Mouse (Mus musculus) lung, postnatal 0 days (tissue): ENCODE data around the gene Pkn3. TPM values are rescaled to one million over a fixed set of nuclear protein-coding genes. Genes with fewer than 3 reads are reported as not detected.
"Not testable (repeated sequence)": the region's sequence is repeated elsewhere in the genome, so short reads cannot be mapped to it uniquely, and the experiment has no call there.

Experiments used
- ATAC-seq: fragments of 200-750 bp; cut with Nextera tagmentation; 2 replicates; pipeline ENCODE4 v1.8.0; 2017; ENCODE audit warnings: moderate library complexity
- DNase-seq: peaks from one replicate; pipeline ENCODE4 v3.0.0-alpha.2; 2016; ENCODE audit warnings: low spot score
- H3K27ac ChIP-seq: fragments of 300-500 bp; sonication (generic); 2 replicates; pipeline ENCODE4 v1.5.1; 2014; ENCODE audit warnings: antibody characterized with exemption, mild to moderate bottlenecking, low read length, mixed read lengths
- H3K27me3 ChIP-seq: fragments of 300-500 bp; sonication (generic); replicated peaks from 2 replicates; pipeline ENCODE4 v1.6.1; 2014; ENCODE audit warnings: low read length, mixed read lengths; ENCODE audit not compliant: insufficient read depth
- H3K36me3 ChIP-seq: fragments of 300-500 bp; sonication (generic); 2 replicates; pipeline ENCODE4 v1.6.1; 2014; ENCODE audit warnings: low read length, mixed read lengths; ENCODE audit not compliant: insufficient read depth
- H3K4me1 ChIP-seq: fragments of 300-500 bp; sonication (generic); 2 replicates; pipeline ENCODE4 v1.6.1; 2014; ENCODE audit warnings: antibody characterized with exemption, low read depth, low read length, mixed read lengths; ENCODE audit not compliant: insufficient read depth
- H3K4me2 ChIP-seq: fragments of 300-500 bp; sonication (generic); replicated peaks from 2 replicates; pipeline ENCODE4 v1.6.1; 2014; ENCODE audit warnings: low read depth, mild to moderate bottlenecking, low read length, moderate library complexity, mixed read lengths
- H3K4me3 ChIP-seq: fragments of 300-500 bp; sonication (generic); 2 replicates; pipeline ENCODE4 v1.5.1; 2014; ENCODE audit warnings: low read depth, low read length
- H3K9ac ChIP-seq: fragments of 300-500 bp; sonication (generic); replicated peaks from 2 replicates; pipeline ENCODE4 v1.6.1; 2014; ENCODE audit warnings: low read depth, mild to moderate bottlenecking
- H3K9me3 ChIP-seq: fragments of 300-500 bp; sonication (generic); 2 replicates; pipeline ENCODE4 v1.6.1; 2016; ENCODE audit warnings: low read length, mixed read lengths
- CTCF ChIP-seq: IDR thresholded peaks from 2 replicates; pipeline ENCODE4 v1.5.1; 2016; ENCODE audit warnings: antibody characterized with exemption, mild to moderate bottlenecking
- EP300 ChIP-seq: IDR thresholded peaks from 2 replicates; pipeline ENCODE4 v1.6.1; 2016; ENCODE audit warnings: antibody characterized with exemption, mild to moderate bottlenecking, control low read depth
- WGBS: fragments of 180-500 bp; shearing (Covaris S2); extraction: QIAGEN DNeasy Blood & Tissue Kit; methylation state at CpG from one replicate; pipeline ENCODE4 v1.1.7; 2014; 5-methylcytosine and 5-hydroxymethylcytosine counted together
- polyA plus RNA-seq: library from polyadenylated mRNA; unstranded; fragments of >200 nt; fragmentation: Nextera tagmentation; extraction: Ambion mirVana; gene quantifications from 2 replicates; pipeline ENCODE4 v1.2.1, GENCODE M21; 2015

The Pkn3 gene
- polyA plus RNA-seq, 1 experiment from 2014 or later = 9.8 TPM

DNA sequence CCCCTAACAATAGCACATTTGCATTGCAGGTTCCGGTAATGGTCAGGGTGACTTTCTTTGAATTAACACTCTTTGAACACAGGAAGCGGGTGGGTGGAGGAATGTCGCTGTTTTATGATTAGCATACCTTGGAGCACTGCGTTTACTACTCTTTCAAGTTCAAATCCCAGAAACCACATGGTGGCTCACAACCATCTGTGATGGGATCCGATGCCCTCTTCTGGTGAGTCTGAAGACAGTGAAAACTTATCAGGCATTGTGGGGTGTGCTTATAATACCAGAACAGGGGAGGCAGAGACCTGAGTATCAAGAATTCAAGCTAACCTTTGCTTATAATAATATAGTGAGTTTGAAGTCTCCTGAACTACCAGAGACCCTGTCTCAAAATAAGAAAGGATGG lies 53.8 kb downstream of the Pkn3 start:
- TF ChIP-seq CTCF = peak; percentile 23; the same call in 1 of the 2 replicates
- H3K4me1 ChIP-seq = peaks cover 19% of the 10 kb centered on the region; the same call in 1 of the 2 replicates
- not testable (repeated sequence) for H3K9me3 ChIP-seq, H3K27ac ChIP-seq, H3K36me3 ChIP-seq, H3K9ac ChIP-seq, H3K27me3 ChIP-seq, DNase-seq, ATAC-seq, H3K4me3 ChIP-seq, H3K4me2 ChIP-seq
- 52% methylated on average over 5 of the region's 5 CpGs for WGBS

DNA sequence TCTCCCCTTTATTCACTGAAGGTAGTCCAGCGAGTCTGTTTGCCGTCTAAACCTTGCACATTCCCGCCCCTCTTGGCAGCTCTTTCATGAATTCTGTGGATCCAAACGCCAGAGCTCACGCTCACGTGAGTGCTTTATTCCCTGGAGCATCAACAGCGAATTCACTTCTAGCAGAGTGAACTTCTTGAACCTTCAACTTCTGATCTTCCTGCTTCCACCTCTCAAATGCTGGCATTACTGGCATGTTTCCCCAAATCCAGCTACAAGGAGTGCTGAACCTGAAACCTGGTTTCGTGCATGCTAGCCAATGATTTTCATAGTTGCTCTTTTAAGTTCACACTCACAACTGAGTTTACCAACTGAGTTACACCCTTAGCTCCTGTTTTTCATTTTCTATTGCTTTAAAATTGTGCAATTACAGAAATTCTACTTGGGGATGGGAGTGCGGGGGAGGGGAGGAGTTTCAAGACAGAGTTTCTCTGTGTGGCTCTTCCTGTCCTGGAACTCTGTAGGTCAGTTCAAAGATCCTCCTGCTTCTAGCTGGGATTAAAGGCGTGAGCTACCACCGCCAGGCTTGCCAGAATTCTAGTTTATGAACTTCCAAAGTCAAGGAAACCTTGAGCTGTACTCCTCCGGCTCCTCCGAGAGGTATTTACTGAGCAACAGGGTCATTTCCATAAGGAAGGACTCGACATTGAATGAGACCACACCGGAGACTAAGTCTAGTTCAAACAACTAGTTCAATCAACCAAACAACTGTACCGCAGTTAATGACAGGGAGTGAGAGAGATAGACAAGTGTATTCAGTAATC lies 55.5 kb downstream of the Pkn3 start:
- Histone ChIP-seq H3K9ac (0 out of 2 replicates have a peak overlapping the region, but pooled peaks have one; percentile 27), H3K4me2 (peak overlapping the region; percentile 90), H3K27ac (peak overlapping the region; percentile 84), H3K27me3 (no peaks in the 10 kb centered on the region), H3K36me3 (peaks cover 6% of the 10 kb centered on the region; the same call in 1 of the 2 replicates), H3K4me1 (peaks cover 19% of the 10 kb centered on the region; the same call in 1 of the 2 replicates), H3K9me3 (no peaks in the 10 kb centered on the region), H3K4me3 (peak overlapping the region; percentile 77)
- WGBS = 12% methylated on average over 16 of the region's 16 CpGs
- DNase-seq (peak; percentile 92), ATAC-seq (peak; percentile 55)
- TF ChIP-seq CTCF (no peak), EP300 (no peak)

DNA sequence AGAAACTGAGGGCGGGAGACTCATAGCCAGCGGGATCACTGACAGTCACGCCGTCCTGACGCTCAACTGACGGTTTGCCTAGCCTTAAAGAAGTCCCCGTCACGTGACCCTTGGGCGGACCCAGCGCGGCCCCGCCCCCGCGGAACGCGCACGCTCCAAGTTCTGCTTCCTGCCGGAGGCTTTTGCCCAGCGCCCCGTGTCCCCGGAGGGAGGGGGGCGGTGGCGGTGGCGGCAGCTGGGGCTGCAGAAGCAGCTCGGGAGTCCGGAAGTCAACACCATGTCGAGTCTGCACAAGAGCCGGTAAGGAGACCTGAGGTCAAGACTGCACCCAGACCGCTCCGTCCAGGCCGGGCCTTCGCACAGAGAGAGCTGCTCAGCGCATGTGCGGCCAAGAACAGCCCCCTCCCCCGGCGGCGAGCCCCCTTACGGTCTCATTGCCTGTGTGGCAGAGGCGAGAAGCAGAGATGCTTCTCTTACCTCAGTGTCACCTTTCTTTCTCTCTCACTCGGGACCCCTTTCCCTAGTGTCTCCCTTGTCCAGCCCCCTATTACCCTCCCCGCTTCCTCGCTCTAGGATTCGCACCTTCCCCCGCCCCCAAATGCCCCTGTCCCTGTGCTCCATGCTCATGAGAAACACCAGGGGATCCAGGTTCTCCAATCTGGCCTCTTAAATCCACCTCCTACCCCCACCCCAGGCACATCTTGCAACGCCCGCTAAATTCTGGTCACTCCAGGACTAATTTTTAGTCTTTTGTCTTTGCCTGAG lies 56.3 kb downstream of the Pkn3 start, which contains the start of gene Tbc1d13:
Gene Tbc1d13, plus strand, starts transcription at position 134 of the 765 bp plus-strand sequence.
- peak within 1 kb of the TSS; percentile 84 for H3K27ac ChIP-seq
- H3K4me1 ChIP-seq = peaks cover 19% of the 10 kb centered on the region; the same call in 1 of the 2 replicates
- ATAC-seq = peak; percentile 96
- peak within 1 kb of the TSS; percentile 64 for H3K9ac ChIP-seq
- peaks cover 6% of the 10 kb centered on the region; the same call in 1 of the 2 replicates for H3K36me3 ChIP-seq
- DNase-seq = peak; percentile 98
- H3K4me3 ChIP-seq = peak within 1 kb of the TSS; percentile 77
- no peaks in the 10 kb centered on the region for H3K9me3 ChIP-seq
- peak within 1 kb of the TSS; percentile 90 for H3K4me2 ChIP-seq
- WGBS = under 1% methylated on average over 39 of the region's 46 CpGs
- no peaks in the 10 kb centered on the region for H3K27me3 ChIP-seq
- no peak for TF ChIP-seq CTCF
- no peak for TF ChIP-seq EP300

DNA sequence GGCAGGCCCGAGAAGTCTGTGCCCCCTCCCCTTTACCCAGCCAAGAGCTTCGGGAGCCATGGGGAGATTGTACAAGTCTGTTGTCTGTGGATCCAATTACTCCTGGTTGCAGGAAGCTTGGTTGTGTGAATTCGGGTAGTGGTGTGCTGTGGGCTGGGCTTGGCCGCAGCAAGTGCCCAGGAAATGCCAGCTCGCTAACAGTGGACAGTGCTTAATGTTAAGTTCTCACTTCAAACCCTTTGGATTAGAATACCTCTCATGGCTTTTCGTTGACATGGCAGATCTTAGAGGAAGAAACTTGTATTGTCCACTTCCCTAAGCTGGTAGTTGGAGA lies 56.9 kb downstream of the Pkn3 start:
- Histone ChIP-seq H3K27me3 (no peaks in the 10 kb centered on the region), H3K27ac (peak overlapping the region; percentile 84), H3K4me2 (peak overlapping the region; percentile 90), H3K4me1 (peaks cover 19% of the 10 kb centered on the region; the same call in 1 of the 2 replicates), H3K9ac (peak overlapping the region; percentile 64), H3K9me3 (no peaks in the 10 kb centered on the region), H3K4me3 (peak overlapping the region; percentile 77), H3K36me3 (peaks cover 6% of the 10 kb centered on the region; the same call in 1 of the 2 replicates)
- ATAC-seq (no peak), DNase-seq (no peak)
- TF ChIP-seq EP300 = no peak
- TF ChIP-seq CTCF = no peak
- WGBS = 4% methylated on average over 6 of the region's 6 CpGs

DNA sequence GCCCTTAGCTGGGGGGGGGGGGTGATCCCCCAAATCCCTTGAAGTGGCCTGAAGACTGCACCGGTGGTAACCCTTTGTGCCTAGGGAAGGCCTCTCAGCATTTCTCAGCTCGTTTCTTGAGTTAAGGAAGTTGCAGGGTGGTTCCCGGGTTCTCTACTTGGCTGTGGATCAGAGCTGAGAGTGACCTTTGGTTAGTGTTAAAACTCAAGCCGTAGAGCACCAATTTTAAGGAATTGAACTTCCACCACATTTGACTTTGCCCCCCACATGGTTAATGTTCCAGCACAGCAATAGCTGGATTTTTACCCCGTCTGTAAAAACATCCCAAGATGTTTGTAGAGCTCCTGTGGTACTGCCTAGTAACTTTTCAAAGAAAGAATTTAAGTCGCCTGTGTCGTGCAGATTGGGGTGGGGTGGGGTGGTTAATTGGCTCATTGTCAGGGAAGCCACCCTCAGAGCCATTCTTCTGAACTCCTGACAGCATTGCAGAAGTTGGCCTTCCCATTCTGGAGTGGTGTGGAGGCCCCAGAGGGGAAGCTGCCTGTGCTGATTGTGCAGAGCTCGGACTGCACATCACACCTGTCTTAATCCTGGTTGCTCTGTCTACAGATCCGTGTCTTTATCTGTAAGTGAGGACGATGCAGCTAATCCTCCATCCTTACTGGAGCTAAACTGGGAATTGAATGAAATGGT lies 57.6 kb downstream of the Pkn3 start:
- no peaks in the 10 kb centered on the region for H3K9me3 ChIP-seq
- ATAC-seq (no peak), DNase-seq (no peak)
- 43% methylated on average over 10 of the region's 10 CpGs for WGBS
- 0 out of 2 replicates have a peak overlapping the region, but pooled peaks have one; percentile 84 for H3K27ac ChIP-seq
- peaks cover 19% of the 10 kb centered on the region; the same call in 1 of the 2 replicates for H3K4me1 ChIP-seq
- no peak for TF ChIP-seq CTCF
- no peak for TF ChIP-seq EP300
- H3K9ac ChIP-seq = peak overlapping the region; percentile 64; the same call in 1 of the 2 replicates
- peak overlapping the region; percentile 77 for H3K4me3 ChIP-seq
- peaks cover 6% of the 10 kb centered on the region; the same call in 1 of the 2 replicates for H3K36me3 ChIP-seq
- H3K4me2 ChIP-seq = peak overlapping the region; percentile 90
- H3K27me3 ChIP-seq = no peaks in the 10 kb centered on the region
